Mouse (Mus musculus): Measurements from ENCODE around the gene Kcnn4. TPM values are rescaled to one million over a fixed set of nuclear protein-coding genes. Genes with fewer than 3 reads are reported as not detected.
A peak's percentile ranks its signal among the peaks of the same experiment; 100 is the strongest.

The Kcnn4 gene
- polyA plus RNA-seq, 1 experiment from 2014 or later: 2.0 TPM

DNA sequence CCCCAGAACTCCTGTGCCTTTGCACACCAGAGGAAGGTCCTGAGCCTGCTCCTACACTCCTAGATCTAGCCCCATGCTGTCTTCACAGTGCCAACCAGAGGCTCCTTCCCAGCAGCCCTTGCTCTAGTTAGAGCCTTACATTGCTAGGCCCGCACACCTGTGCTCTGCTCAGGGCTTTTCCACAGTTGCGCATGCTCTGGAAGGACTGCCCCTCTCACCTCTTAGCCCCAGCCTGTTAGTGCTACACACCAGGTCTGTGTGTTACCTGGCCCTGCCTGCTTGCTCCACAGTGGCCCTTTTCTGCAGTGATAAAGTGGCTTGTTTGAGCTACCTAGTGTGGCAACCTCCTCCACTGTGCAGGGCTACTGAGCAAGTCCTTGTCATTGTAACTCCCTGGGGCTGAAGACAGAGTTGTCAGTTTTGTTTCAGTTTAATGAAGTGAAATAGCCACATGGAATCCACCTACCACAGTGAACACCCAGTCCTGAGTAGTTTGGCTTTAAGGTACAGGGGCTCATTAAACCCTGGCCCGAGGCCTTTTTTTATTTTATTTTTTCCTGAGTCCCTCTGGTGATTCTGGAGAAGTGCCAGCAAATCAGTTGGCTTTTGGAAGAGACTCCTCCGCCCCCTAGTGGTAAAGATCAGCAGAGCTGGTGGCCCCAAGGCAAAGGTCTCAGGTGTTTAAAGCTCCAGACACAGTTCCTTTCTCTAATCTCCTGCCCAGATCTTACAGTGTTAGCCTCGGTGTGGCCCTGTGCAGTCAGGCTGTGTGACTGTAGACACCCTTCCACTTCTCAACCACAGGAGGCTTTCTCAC, 36.7 kb downstream of the Kcnn4 start:
- Histone ChIP-seq H3K4me2 (ENCODE audit: low read depth, low read length) (no peak overlapping the region), H3K27ac (ENCODE audit: low read depth, low read length) (no peak overlapping the region), H3K9me3 (ENCODE audit: control insufficient read depth, low read length) (no peaks in the 10 kb centered on the region), H3K4me1 (ENCODE audit: control insufficient read depth, insufficient read depth, low read length) (0 out of 2 replicates have a peak, but pooled peaks cover 3% of the 10 kb centered on the region), H3K27me3 (ENCODE audit: control insufficient read depth, insufficient read depth, low read length) (no peaks in the 10 kb centered on the region), H3K4me3 (ENCODE audit: low read depth, low read length) (no peak overlapping the region), H3K36me3 (ENCODE audit: control insufficient read depth, insufficient read depth, low read length) (no peaks in the 10 kb centered on the region), H3K9ac (replicated peaks; ENCODE audit: low read depth, low read length) (no peak overlapping the region)
- WGBS: 42% methylated on average over 5 of the region's 5 CpGs
- peak; percentile 39; the same call in 1 of the 2 replicates for ATAC-seq (ENCODE audit: low read depth)

DNA sequence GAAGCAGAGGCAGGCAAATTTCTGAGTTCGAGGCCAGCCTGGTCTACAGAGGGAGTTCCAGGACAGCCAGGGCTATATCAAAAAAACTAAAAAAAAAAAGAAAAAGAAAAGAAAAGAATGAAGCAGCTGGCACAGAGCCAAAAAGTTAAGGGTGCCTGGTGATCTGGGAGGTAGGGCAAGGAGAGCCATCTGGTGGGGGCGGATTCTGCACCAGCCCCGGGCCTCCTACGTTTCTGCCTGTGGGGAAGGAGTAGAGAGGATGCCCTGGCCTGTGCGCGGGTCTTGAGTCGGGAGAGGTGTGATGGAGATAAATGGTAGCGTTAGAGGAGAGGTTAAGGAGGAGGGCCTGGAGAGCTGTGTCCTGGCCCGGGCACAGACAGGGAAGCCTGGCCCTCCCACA, 38.1 kb downstream of the Kcnn4 start:
- Histone ChIP-seq H3K36me3 (ENCODE audit: control insufficient read depth, insufficient read depth, low read length) (no peaks in the 10 kb centered on the region), H3K4me1 (ENCODE audit: control insufficient read depth, insufficient read depth, low read length) (0 out of 2 replicates have a peak, but pooled peaks cover 3% of the 10 kb centered on the region), H3K4me2 (ENCODE audit: low read depth, low read length) (no peak overlapping the region), H3K9ac (replicated peaks; ENCODE audit: low read depth, low read length) (no peak overlapping the region), H3K9me3 (ENCODE audit: control insufficient read depth, low read length) (no peaks in the 10 kb centered on the region), H3K27me3 (ENCODE audit: control insufficient read depth, insufficient read depth, low read length) (no peaks in the 10 kb centered on the region), H3K27ac (ENCODE audit: low read depth, low read length) (no peak overlapping the region), H3K4me3 (ENCODE audit: low read depth, low read length) (no peak overlapping the region)
- ATAC-seq (ENCODE audit: low read depth): no peak
- 88% methylated on average over 9 of the region's 9 CpGs for WGBS

DNA sequence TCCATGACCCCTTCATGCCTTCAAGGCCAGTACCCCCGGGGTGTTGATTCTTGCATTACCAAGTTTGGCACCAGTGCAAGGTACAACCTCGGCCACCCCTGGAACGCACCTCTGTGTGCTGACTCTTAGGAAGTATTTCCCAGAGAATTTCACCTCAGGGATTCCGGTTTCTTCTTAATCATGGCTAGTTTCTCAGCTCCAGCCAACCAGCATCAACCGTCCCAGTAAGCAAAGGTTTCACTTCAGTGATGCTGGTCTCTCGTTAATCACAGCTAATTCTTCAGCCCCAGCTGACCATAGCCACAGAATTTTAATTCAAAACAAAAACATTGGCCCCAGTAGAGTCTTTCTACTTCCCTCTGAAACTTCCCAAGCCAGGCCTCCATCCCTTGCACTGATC, 40.1 kb downstream of the Kcnn4 start:
- WGBS: 94% methylated on average over 6 of the region's 6 CpGs
- Histone ChIP-seq H3K4me1 (ENCODE audit: control insufficient read depth, insufficient read depth, low read length) (0 out of 2 replicates have a peak, but pooled peaks cover 3% of the 10 kb centered on the region), H3K36me3 (ENCODE audit: control insufficient read depth, insufficient read depth, low read length) (peaks cover 3% of the 10 kb centered on the region; the same call in 1 of the 2 replicates), H3K27me3 (ENCODE audit: control insufficient read depth, insufficient read depth, low read length) (no peaks in the 10 kb centered on the region), H3K9ac (replicated peaks; ENCODE audit: low read depth, low read length) (no peak overlapping the region), H3K27ac (ENCODE audit: low read depth, low read length) (no peak overlapping the region), H3K9me3 (ENCODE audit: control insufficient read depth, low read length) (no peaks in the 10 kb centered on the region), H3K4me2 (ENCODE audit: low read depth, low read length) (no peak overlapping the region), H3K4me3 (ENCODE audit: low read depth, low read length) (no peak overlapping the region)
- ATAC-seq (ENCODE audit: low read depth): no peak

DNA sequence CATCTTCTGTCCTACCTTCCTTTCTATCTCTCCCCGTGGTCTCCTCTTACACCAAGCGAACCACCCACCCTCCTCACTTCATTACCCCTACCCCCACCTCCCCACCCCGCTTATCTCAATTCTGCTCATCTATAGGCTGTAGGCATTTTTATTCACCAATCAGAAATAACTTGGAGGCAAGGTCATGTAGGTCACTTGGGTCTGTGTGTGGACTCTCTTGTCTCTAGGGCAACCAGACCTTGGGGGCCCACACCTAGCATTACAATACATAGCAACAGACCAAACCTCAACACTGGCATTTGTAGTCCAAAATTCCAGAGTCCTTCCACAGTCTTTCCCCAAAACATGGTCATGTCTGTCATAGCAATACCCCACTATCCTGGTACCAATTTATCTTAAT, 40.8 kb downstream of the Kcnn4 start:
- 89% methylated on average over 3 of the region's 3 CpGs for WGBS
- H3K27me3 ChIP-seq (ENCODE audit: control insufficient read depth, insufficient read depth, low read length): no peaks in the 10 kb centered on the region
- H3K9ac ChIP-seq (replicated peaks; ENCODE audit: low read depth, low read length): no peak overlapping the region
- ATAC-seq (ENCODE audit: low read depth): no peak
- no peak overlapping the region for H3K4me2 ChIP-seq (ENCODE audit: low read depth, low read length)
- H3K9me3 ChIP-seq (ENCODE audit: control insufficient read depth, low read length): no peaks in the 10 kb centered on the region
- H3K36me3 ChIP-seq (ENCODE audit: control insufficient read depth, insufficient read depth, low read length): peaks cover 6% of the 10 kb centered on the region; the same call in 1 of the 2 replicates
- H3K27ac ChIP-seq (ENCODE audit: low read depth, low read length): no peak overlapping the region
- H3K4me3 ChIP-seq (ENCODE audit: low read depth, low read length): no peak overlapping the region
- 0 out of 2 replicates have a peak, but pooled peaks cover 3% of the 10 kb centered on the region for H3K4me1 ChIP-seq (ENCODE audit: control insufficient read depth, insufficient read depth, low read length)

DNA sequence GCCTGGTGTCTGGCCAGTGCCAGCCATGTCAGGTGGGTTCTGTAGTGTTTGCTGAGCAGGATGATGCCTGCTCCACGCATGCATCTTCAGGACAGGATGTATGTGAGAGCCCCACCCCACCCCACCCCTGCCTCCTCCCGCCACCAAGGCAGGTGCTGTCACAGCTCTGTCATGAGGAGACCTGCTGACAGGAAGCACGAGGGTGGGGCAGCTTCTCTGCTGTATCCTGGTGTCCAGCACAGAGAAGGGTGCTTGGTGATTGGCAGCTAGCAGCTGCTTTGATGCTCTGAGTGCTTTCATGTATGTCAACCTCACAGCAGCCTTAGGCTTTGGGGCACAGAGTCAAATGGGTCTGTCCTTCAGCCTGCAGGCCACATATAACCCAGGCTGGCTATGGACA, 43.6 kb downstream of the Kcnn4 start:
- Histone ChIP-seq H3K27me3 (ENCODE audit: control insufficient read depth, insufficient read depth, low read length) (no peaks in the 10 kb centered on the region), H3K4me3 (ENCODE audit: low read depth, low read length) (no peak overlapping the region), H3K9me3 (ENCODE audit: control insufficient read depth, low read length) (no peaks in the 10 kb centered on the region), H3K9ac (replicated peaks; ENCODE audit: low read depth, low read length) (no peak overlapping the region), H3K36me3 (ENCODE audit: control insufficient read depth, insufficient read depth, low read length) (peaks cover 13% of the 10 kb centered on the region), H3K4me2 (ENCODE audit: low read depth, low read length) (no peak overlapping the region), H3K4me1 (ENCODE audit: control insufficient read depth, insufficient read depth, low read length) (no peaks in the 10 kb centered on the region), H3K27ac (ENCODE audit: low read depth, low read length) (no peak overlapping the region)
- no peak for ATAC-seq (ENCODE audit: low read depth)
- WGBS: 92% methylated on average over 3 of the region's 3 CpGs

DNA sequence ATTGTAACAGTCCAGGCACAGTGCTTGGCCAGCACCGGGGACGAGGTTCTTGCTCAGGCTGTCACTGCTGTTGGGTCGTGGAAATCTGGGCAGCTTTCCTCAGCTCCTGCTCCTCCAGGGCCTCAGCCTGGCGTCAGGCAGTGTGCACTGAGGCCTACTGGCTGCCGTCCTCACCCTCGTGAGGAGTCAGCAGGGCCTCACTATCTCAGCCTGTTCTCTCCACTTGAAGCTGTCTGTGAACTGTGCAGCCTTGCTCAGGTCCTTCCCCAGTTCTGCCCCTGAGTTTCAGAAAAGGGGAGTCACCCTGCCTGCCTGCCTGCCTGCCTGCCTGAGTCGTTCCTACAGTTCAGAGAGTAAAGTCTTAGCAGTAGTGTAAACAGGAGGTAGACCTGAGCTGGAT, 45.2 kb downstream of the Kcnn4 start:
- H3K4me1 ChIP-seq (ENCODE audit: control insufficient read depth, insufficient read depth, low read length): 0 out of 2 replicates have a peak, but pooled peaks cover 3% of the 10 kb centered on the region
- no peak overlapping the region for H3K27ac ChIP-seq (ENCODE audit: low read depth, low read length)
- H3K4me2 ChIP-seq (ENCODE audit: low read depth, low read length): no peak overlapping the region
- ATAC-seq (ENCODE audit: low read depth): no peak
- H3K9me3 ChIP-seq (ENCODE audit: control insufficient read depth, low read length): no peaks in the 10 kb centered on the region
- no peaks in the 10 kb centered on the region for H3K27me3 ChIP-seq (ENCODE audit: control insufficient read depth, insufficient read depth, low read length)
- H3K4me3 ChIP-seq (ENCODE audit: low read depth, low read length): no peak overlapping the region
- H3K36me3 ChIP-seq (ENCODE audit: control insufficient read depth, insufficient read depth, low read length): peaks cover 13% of the 10 kb centered on the region
- 84% methylated on average over 7 of the region's 7 CpGs for WGBS
- H3K9ac ChIP-seq (replicated peaks; ENCODE audit: low read depth, low read length): no peak overlapping the region

DNA sequence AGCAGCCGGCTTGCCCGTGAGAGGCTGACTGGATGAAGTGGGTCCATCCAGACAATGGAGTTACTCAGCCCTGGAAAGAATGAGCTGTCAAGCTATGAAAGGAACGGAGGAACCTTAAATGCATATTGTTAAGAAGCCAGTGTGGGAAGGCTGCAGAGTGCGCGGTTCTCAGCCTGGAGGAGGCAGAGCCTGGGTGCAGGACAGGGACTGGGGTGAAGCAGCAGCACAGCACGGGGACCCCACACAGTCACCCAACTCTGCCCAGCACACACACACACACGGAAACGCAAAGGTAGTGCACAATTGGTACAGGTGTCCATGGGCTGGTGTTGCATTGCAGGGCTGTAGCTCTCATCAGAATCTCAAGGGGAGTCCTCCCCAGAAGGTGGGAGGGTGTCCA, 49.5 kb downstream of the Kcnn4 start:
- Histone ChIP-seq H3K36me3 (ENCODE audit: control insufficient read depth, insufficient read depth, low read length) (peaks cover 19% of the 10 kb centered on the region), H3K4me2 (ENCODE audit: low read depth, low read length) (no peak overlapping the region), H3K9ac (replicated peaks; ENCODE audit: low read depth, low read length) (no peak overlapping the region), H3K4me3 (ENCODE audit: low read depth, low read length) (no peak overlapping the region), H3K4me1 (ENCODE audit: control insufficient read depth, insufficient read depth, low read length) (0 out of 2 replicates have a peak, but pooled peaks cover 3% of the 10 kb centered on the region), H3K27me3 (ENCODE audit: control insufficient read depth, insufficient read depth, low read length) (no peaks in the 10 kb centered on the region), H3K27ac (ENCODE audit: low read depth, low read length) (no peak overlapping the region), H3K9me3 (ENCODE audit: control insufficient read depth, low read length) (no peaks in the 10 kb centered on the region)
- WGBS: 31% methylated on average over 8 of the region's 8 CpGs
- ATAC-seq (ENCODE audit: low read depth): no peak

DNA sequence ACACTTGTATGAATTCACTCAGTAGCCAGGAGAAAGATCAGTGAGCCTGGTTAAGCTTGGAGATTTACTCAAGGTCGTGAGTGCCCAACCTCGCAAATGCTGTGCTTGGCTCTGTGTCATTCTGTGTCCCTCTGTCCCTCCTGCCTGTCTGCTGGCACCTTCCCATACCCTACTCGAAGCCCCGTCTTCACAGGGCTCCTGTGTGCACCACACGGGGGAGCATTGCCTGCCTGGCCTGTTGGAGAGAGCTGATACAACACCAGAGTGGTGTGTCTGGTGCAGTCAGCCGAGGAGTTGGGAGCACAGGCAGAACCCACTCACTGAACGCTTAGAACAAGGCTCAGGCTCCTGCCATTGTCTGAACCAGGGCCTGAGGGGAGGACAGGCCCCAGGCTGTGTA, 51.6 kb downstream of the Kcnn4 start:
- 72% methylated on average over 7 of the region's 7 CpGs for WGBS
- Histone ChIP-seq H3K4me1 (ENCODE audit: control insufficient read depth, insufficient read depth, low read length) (0 out of 2 replicates have a peak, but pooled peaks cover 3% of the 10 kb centered on the region), H3K36me3 (ENCODE audit: control insufficient read depth, insufficient read depth, low read length) (peaks cover 7% of the 10 kb centered on the region; the same call in 1 of the 2 replicates), H3K9ac (replicated peaks; ENCODE audit: low read depth, low read length) (no peak overlapping the region), H3K4me2 (ENCODE audit: low read depth, low read length) (no peak overlapping the region), H3K27me3 (ENCODE audit: control insufficient read depth, insufficient read depth, low read length) (no peaks in the 10 kb centered on the region), H3K4me3 (ENCODE audit: low read depth, low read length) (no peak overlapping the region), H3K9me3 (ENCODE audit: control insufficient read depth, low read length) (no peaks in the 10 kb centered on the region), H3K27ac (ENCODE audit: low read depth, low read length) (no peak overlapping the region)
- no peak for ATAC-seq (ENCODE audit: low read depth)

DNA sequence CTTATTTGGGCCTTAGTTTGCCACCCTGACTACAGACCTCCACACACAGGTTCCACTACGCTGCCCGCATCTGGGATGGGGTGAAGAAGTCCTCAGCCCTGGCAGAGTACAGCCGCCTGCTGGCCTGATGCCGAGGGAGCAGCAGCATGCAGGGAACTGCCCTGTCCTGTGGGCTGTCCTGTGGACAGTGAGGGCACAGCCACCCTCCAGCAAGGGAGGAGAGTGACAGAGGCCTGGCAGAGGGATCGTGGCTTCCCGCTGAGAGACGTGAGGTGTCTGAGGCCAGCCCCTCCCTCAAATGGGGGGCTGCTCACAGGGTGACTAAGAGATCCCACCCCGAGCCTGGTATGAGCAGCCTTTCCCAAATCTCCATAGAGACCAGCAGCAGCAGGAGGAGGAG, 52.2 kb downstream of the Kcnn4 start:
- no peak overlapping the region for H3K4me3 ChIP-seq (ENCODE audit: low read depth, low read length)
- no peaks in the 10 kb centered on the region for H3K9me3 ChIP-seq (ENCODE audit: control insufficient read depth, low read length)
- no peak overlapping the region for H3K27ac ChIP-seq (ENCODE audit: low read depth, low read length)
- peak; percentile 15; the same call in 1 of the 2 replicates for ATAC-seq (ENCODE audit: low read depth)
- H3K27me3 ChIP-seq (ENCODE audit: control insufficient read depth, insufficient read depth, low read length): no peaks in the 10 kb centered on the region
- H3K36me3 ChIP-seq (ENCODE audit: control insufficient read depth, insufficient read depth, low read length): 0 out of 2 replicates have a peak, but pooled peaks cover 6% of the 10 kb centered on the region
- WGBS: 74% methylated on average over 8 of the region's 8 CpGs
- H3K4me2 ChIP-seq (ENCODE audit: low read depth, low read length): no peak overlapping the region
- H3K4me1 ChIP-seq (ENCODE audit: control insufficient read depth, insufficient read depth, low read length): 0 out of 2 replicates have a peak, but pooled peaks cover 3% of the 10 kb centered on the region
- no peak overlapping the region for H3K9ac ChIP-seq (replicated peaks; ENCODE audit: low read depth, low read length)
